Mouse (Mus musculus): ENCODE measurements around the gene Klhl15.

DNA sequence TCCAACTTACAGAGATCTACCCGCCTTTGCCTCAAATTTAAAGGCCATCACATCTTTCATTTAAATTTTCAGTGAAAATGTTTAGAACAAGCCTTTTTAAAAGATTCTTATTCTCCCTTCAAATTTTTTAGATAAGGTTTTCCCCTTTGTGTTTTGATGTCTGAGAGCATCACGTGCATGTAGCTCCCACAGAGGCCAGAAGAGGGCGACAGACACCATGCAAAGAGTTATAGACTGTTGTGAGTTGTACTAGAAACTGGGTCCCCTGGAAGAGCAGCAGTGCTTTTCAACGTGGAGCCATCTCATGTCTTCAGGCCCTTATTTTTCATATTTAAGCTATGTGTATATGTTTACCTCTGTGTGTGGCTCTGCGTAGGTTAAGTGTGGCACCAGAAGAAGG lies 36.6 kb upstream of the Klhl15 start:
- TF ChIP-seq CTCF (IDR thresholded peaks at IDR 0.05; ENCODE audit: borderline replicate concordance, control insufficient read depth, extremely low read depth, insufficient read depth, low read length, poor library complexity) (no peak), POLR2A (IDR thresholded peaks at IDR 0.05; ENCODE audit: control insufficient read depth, extremely low read depth, insufficient read depth, low read length, poor library complexity) (no peak)

Data from thymus, adult 2 months (tissue).